Mouse (Mus musculus): Measurements from ENCODE around the gene Tmem222.

Tmem222 gene

GRCm38 (mm10) chr4:133285299-133285698 lies 7.7 kb upstream of the Tmem222 start:
- no peak for DNase-seq (ENCODE audit: low spot score)

- DNase-seq (ENCODE audit: low spot score) = no peak
Measured at GRCm38 (mm10) chr4:133282656-133283055, 5.1 kb upstream of the Tmem222 start.

GRCm38 (mm10) chr4:133281951-133282481 lies 4.4 kb upstream of the Tmem222 start:
- DNase-seq (ENCODE audit: low spot score) = no peak

GRCm38 (mm10) chr4:133281513-133281912 lies 3.9 kb upstream of the Tmem222 start:
- no peak for DNase-seq (ENCODE audit: low spot score)

- DNase-seq (ENCODE audit: low spot score) = no peak
Measured at GRCm38 (mm10) chr4:133278482-133278881, 890 bp upstream of the Tmem222 start.

GRCm38 (mm10) chr4:133278067-133278466 lies 475 bp upstream of the Tmem222 start:
- DNase-seq (ENCODE audit: low spot score) = no peak

- DNase-seq (ENCODE audit: low spot score) = no peak
Measured at GRCm38 (mm10) chr4:133270929-133271328, 6.7 kb downstream of the Tmem222 start.

GRCm38 (mm10) chr4:133269596-133269995 lies 8.0 kb downstream of the Tmem222 start:
- DNase-seq (ENCODE audit: low spot score) = no peak

GRCm38 (mm10) chr4:133268931-133269330 lies 8.7 kb downstream of the Tmem222 start:
- DNase-seq (ENCODE audit: low spot score) = no peak

- DNase-seq (ENCODE audit: low spot score) = no peak
Measured at GRCm38 (mm10) chr4:133266248-133266880, 11.2 kb downstream of the Tmem222 start.

- no peak for DNase-seq (ENCODE audit: low spot score)
Measured at GRCm38 (mm10) chr4:133265759-133266158, 11.8 kb downstream of the Tmem222 start.

GRCm38 (mm10) chr4:133265297-133265696 lies 12.3 kb downstream of the Tmem222 start:
- DNase-seq (ENCODE audit: low spot score) = no peak

- no peak for DNase-seq (ENCODE audit: low spot score)
Measured at GRCm38 (mm10) chr4:133264559-133264958, 13.0 kb downstream of the Tmem222 start.

GRCm38 (mm10) chr4:133263756-133264155 lies 13.8 kb downstream of the Tmem222 start:
- no peak for DNase-seq (ENCODE audit: low spot score)

- no peak for DNase-seq (ENCODE audit: low spot score)
Measured at GRCm38 (mm10) chr4:133262882-133263281, 14.7 kb downstream of the Tmem222 start, which contains the start of gene Sytl1. Sytl1 (minus strand) TSS chr4:133263113.

GRCm38 (mm10) chr4:133262375-133262765 lies 15.2 kb downstream of the Tmem222 start:
- DNase-seq (ENCODE audit: low spot score) = no peak

GRCm38 (mm10) chr4:133261641-133262374 lies 15.8 kb downstream of the Tmem222 start:
- no peak for DNase-seq (ENCODE audit: low spot score)

- DNase-seq (ENCODE audit: low spot score) = no peak
Measured at GRCm38 (mm10) chr4:133257798-133258408, 19.7 kb downstream of the Tmem222 start.

GRCm38 (mm10) chr4:133257230-133257629 lies 20.4 kb downstream of the Tmem222 start:
- DNase-seq (ENCODE audit: low spot score) = no peak

GRCm38 (mm10) chr4:133256820-133257219 lies 20.8 kb downstream of the Tmem222 start:
- no peak for DNase-seq (ENCODE audit: low spot score)

- DNase-seq (ENCODE audit: low spot score) = no peak
Measured at GRCm38 (mm10) chr4:133255392-133255791, 22.2 kb downstream of the Tmem222 start.

- DNase-seq (ENCODE audit: low spot score) = no peak
Measured at GRCm38 (mm10) chr4:133253412-133253811, 24.2 kb downstream of the Tmem222 start.

GRCm38 (mm10) chr4:133252089-133252488 lies 25.5 kb downstream of the Tmem222 start:
- DNase-seq (ENCODE audit: low spot score) = no peak
